Mouse (Mus musculus): ENCODE data around the gene Gas2l3.

DNA sequence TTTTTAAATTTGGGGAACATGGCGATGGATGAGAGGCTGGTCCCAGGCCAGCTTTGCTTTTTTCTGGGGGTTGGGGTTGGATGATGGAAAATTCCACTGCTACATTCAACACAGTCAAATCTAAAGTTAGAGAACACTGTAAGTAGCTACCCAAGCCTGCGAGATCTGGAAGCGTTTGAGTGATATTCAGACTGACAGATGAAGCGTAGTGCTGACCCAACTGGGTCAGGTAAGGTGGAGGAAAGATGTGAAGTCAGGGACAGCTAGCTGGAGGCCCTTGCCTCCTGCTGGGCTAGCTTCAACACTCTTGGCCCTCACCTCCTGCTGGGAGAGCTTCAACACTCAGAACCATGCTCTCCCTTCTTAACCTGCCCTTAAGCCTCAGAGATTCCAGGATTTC is 38.8 kb downstream of the Gas2l3 start:
- TF ChIP-seq HCFC1 (IDR thresholded peaks at IDR 0.05; ENCODE audit: borderline replicate concordance, insufficient read depth, low read length) (no peak), CHD2 (IDR thresholded peaks at IDR 0.05; ENCODE audit: low read depth, low read length) (no peak), ZNF384 (IDR thresholded peaks at IDR 0.05; ENCODE audit: low read depth, low read length) (no peak), MAFK (IDR thresholded peaks at IDR 0.05; ENCODE audit: insufficient read depth, low read depth, low read length) (no peak), ZC3H11A (IDR thresholded peaks at IDR 0.05; ENCODE audit: borderline replicate concordance, low read depth, low read length) (no peak)

All from ES-E14 (cell line).